Mouse (Mus musculus) left cerebral cortex, adult 9 months (tissue): ENCODE measurements around the gene Iglon5.

Source experiments
- DNase-seq, 2 experiments: peaks; one replicate each; pipeline ENCODE4 v3.0.0; 2022; ENCODE audit warnings: low spot score in 2 of 2

The Iglon5 gene

GRCm38 (mm10) chr7:43465344-43466098 lies 24.4 kb downstream of the Iglon5 start:
- DNase-seq, result peak; percentile 63 to 82

GRCm38 (mm10) chr7:43464864-43465343 lies 25.0 kb downstream of the Iglon5 start:
- DNase-seq, result no peak

GRCm38 (mm10) chr7:43463976-43464375 lies 25.9 kb downstream of the Iglon5 start:
- no peak for DNase-seq

GRCm38 (mm10) chr7:43462851-43463250 lies 27.0 kb downstream of the Iglon5 start, which contains the start of gene Vsig10l:
Gene Vsig10l, plus strand, starts transcription at chr7:43463151.
- no peak for DNase-seq

GRCm38 (mm10) chr7:43454371-43454770 lies 35.5 kb downstream of the Iglon5 start:
- DNase-seq, result no peak

GRCm38 (mm10) chr7:43453599-43454355 lies 36.1 kb downstream of the Iglon5 start:
- no peak for DNase-seq

- no peak for DNase-seq
Measured at GRCm38 (mm10) chr7:43452609-43453008, 37.3 kb downstream of the Iglon5 start.

- no peak for DNase-seq
Measured at GRCm38 (mm10) chr7:43451726-43452125, 38.1 kb downstream of the Iglon5 start.

GRCm38 (mm10) chr7:43449811-43450210 lies 40.1 kb downstream of the Iglon5 start:
- no peak for DNase-seq

GRCm38 (mm10) chr7:43448246-43448645 lies 41.6 kb downstream of the Iglon5 start:
- no peak for DNase-seq

GRCm38 (mm10) chr7:43447801-43448200 lies 42.1 kb downstream of the Iglon5 start:
- no peak for DNase-seq

GRCm38 (mm10) chr7:43443917-43444293 lies 46.0 kb downstream of the Iglon5 start, which contains the start of the genes Etfb and Gm45233:
Gene Etfb, plus strand, starts transcription at chr7:43444083.
Gene Gm45233, plus strand, starts transcription at chr7:43444128.
- peak; percentile 91 to 94 for DNase-seq

- DNase-seq, result peak; percentile 40 to 74
Measured at GRCm38 (mm10) chr7:43443126-43443916, 46.6 kb downstream of the Iglon5 start.

GRCm38 (mm10) chr7:43442684-43443083 lies 47.2 kb downstream of the Iglon5 start:
- DNase-seq, result no peak

GRCm38 (mm10) chr7:43441071-43441470 lies 48.8 kb downstream of the Iglon5 start:
- no peak for DNase-seq

GRCm38 (mm10) chr7:43440482-43440881 lies 49.4 kb downstream of the Iglon5 start, which contains the start of gene Cldnd2:
Gene Cldnd2, plus strand, starts transcription at chr7:43440782.
- DNase-seq, result no peak

- DNase-seq, result no peak
Measured at GRCm38 (mm10) chr7:43438611-43439010, 51.3 kb downstream of the Iglon5 start.

- no peak for DNase-seq
Measured at GRCm38 (mm10) chr7:43436341-43437255, 53.3 kb downstream of the Iglon5 start, which contains the start of gene Nkg7. Gene Nkg7, plus strand, starts transcription at chr7:43437073.

- no peak for DNase-seq
Measured at GRCm38 (mm10) chr7:43434676-43435075, 55.2 kb downstream of the Iglon5 start.

- DNase-seq, result no peak
Measured at GRCm38 (mm10) chr7:43432891-43433290, 57.0 kb downstream of the Iglon5 start.

GRCm38 (mm10) chr7:43429500-43429899 lies 60.4 kb downstream of the Iglon5 start:
- DNase-seq, result no peak
